Mouse (Mus musculus) CD8-positive naive resting alpha-beta T cell, adult 2 months (primary cell): ENCODE measurements at regions not wholly inside any gene's neighbourhood (a gene's known extent, or its start where the extent isn't known, plus 50 kb on each side); places are given as distances from the start of the nearest gene placed in this dataset.
A peak's percentile ranks its signal among the peaks of the same experiment; 100 is the strongest.

ENCODE experiments used
- DNase-seq, 2 experiments: peaks; one replicate each; pipeline ENCODE4 v3.0.0; 2022; ENCODE audit warnings: low read depth in 2 of 2, low spot score in 2 of 2

GRCm38 (mm10) chr14:68022925-68023324, 1271.2 kb downstream of the Synb start:
- no peak for DNase-seq

GRCm38 (mm10) chr14:68021240-68021639, 1272.9 kb downstream of the Synb start:
- DNase-seq: no peak

GRCm38 (mm10) chr14:68020769-68021168, 1273.3 kb downstream of the Synb start:
- no peak for DNase-seq

- no peak for DNase-seq
These were observed 1275.4 kb downstream of the Synb start for GRCm38 (mm10) chr14:68018686-68019085.

GRCm38 (mm10) chr14:67996790-67997417, 1297.2 kb downstream of the Synb start:
- no peak for DNase-seq

- DNase-seq: no peak
These were observed 1300.5 kb downstream of the Synb start for GRCm38 (mm10) chr14:67993611-67994051.

GRCm38 (mm10) chr14:67993142-67993541, 1301.0 kb downstream of the Synb start:
- DNase-seq: peak; percentile 1 to 18

- DNase-seq: no peak
These were observed 1302.0 kb downstream of the Synb start for GRCm38 (mm10) chr14:67992088-67992487.

GRCm38 (mm10) chr14:67990271-67990670, 1303.8 kb downstream of the Synb start:
- no peak for DNase-seq
